Mouse (Mus musculus) kidney, postnatal 0 days (tissue): Measurements from ENCODE around the gene Lamp1. TPM values are rescaled to one million over a fixed set of nuclear protein-coding genes. Genes with fewer than 3 reads are reported as not detected.
A peak's percentile ranks its signal among the peaks of the same experiment; 100 is the strongest.

ENCODE experiments used
- ATAC-seq: fragments of 200-750 bp; cut with Nextera tagmentation; replicated peaks from 2 replicates; pipeline ENCODE4 v1.8.0; 2017; ENCODE audit warnings: low read depth, moderate number of reproducible peaks, moderate TSS enrichment, moderate library complexity; ENCODE audit not compliant: low FRiP score
- DNase-seq: peaks from one replicate; pipeline ENCODE4 v3.0.0-alpha.2; 2016; ENCODE audit warnings: low spot score
- H3K27ac ChIP-seq: fragments of 300-500 bp; sonication (generic); 2 replicates; pipeline ENCODE4 v1.5.1; 2014; ENCODE audit warnings: mild to moderate bottlenecking
- H3K27me3 ChIP-seq: fragments of 300-500 bp; sonication (generic); 2 replicates; pipeline ENCODE4 v1.6.1; 2014; ENCODE audit warnings: low read length, mixed read lengths; ENCODE audit not compliant: insufficient read depth
- H3K36me3 ChIP-seq: fragments of 300-500 bp; sonication (generic); 2 replicates; pipeline ENCODE4 v1.6.1; 2014; ENCODE audit warnings: low read length, mixed read lengths; ENCODE audit not compliant: insufficient read depth
- H3K4me1 ChIP-seq: fragments of 300-500 bp; sonication (generic); replicated peaks from 2 replicates; pipeline ENCODE4 v1.6.1; 2014; ENCODE audit warnings: antibody characterized with exemption, low read length, mixed read lengths; ENCODE audit not compliant: insufficient read depth
- H3K4me2 ChIP-seq: fragments of 300-500 bp; sonication (generic); 2 replicates; pipeline ENCODE4 v1.6.1; 2014; ENCODE audit warnings: mild to moderate bottlenecking, low read length, moderate library complexity, mixed read lengths
- H3K4me3 ChIP-seq: fragments of 300-500 bp; sonication (generic); replicated peaks from 2 replicates; pipeline ENCODE4 v1.5.1; 2014; ENCODE audit warnings: low read depth, low read length
- H3K9ac ChIP-seq: fragments of 300-500 bp; sonication (generic); 2 replicates; pipeline ENCODE4 v1.6.1; 2014; ENCODE audit warnings: low read depth, low read length
- H3K9me3 ChIP-seq: fragments of 300-500 bp; sonication (generic); replicated peaks from 2 replicates; pipeline ENCODE4 v1.6.1; 2016; ENCODE audit warnings: low read length, inconsistent platforms, mixed read lengths
- CTCF ChIP-seq: IDR thresholded peaks from 2 replicates; pipeline ENCODE4 v1.5.1; 2016; ENCODE audit warnings: antibody characterized with exemption, low read depth, mild to moderate bottlenecking, moderate library complexity
- WGBS: fragments of 180-500 bp; shearing (Covaris S2); extraction: QIAGEN DNeasy Blood & Tissue Kit; methylation state at CpG from one replicate; pipeline ENCODE4 v1.1.7; 2014; 5-methylcytosine and 5-hydroxymethylcytosine counted together
- polyA plus RNA-seq: library from polyadenylated mRNA; unstranded; fragments of >200 nt; fragmentation: Nextera tagmentation; extraction: Ambion mirVana; gene quantifications from 2 replicates; pipeline ENCODE4 v1.2.1, GENCODE M21; 2015

Gene Lamp1
- polyA plus RNA-seq, 1 experiment from 2014 or later, result 447 TPM

GRCm38 (mm10) chr8:13190235-13190634 lies 31.3 kb downstream of the Lamp1 start:
- 85% methylated on average over 8 of the region's 8 CpGs for WGBS

GRCm38 (mm10) chr8:13194818-13195217 lies 35.9 kb downstream of the Lamp1 start:
- TF ChIP-seq CTCF, result no peak
- 60% methylated on average over 10 of the region's 10 CpGs for WGBS
- Histone ChIP-seq H3K27me3 (no peaks in the 10 kb centered on the region), H3K9me3 (no peaks in the 10 kb centered on the region), H3K4me2 (no peak overlapping the region), H3K27ac (no peak overlapping the region), H3K4me1 (no peaks in the 10 kb centered on the region), H3K9ac (no peak overlapping the region), H3K36me3 (no peaks in the 10 kb centered on the region), H3K4me3 (no peak overlapping the region)
- DNase-seq, result no peak
- no peak for ATAC-seq

More at GRCm38 (mm10) chr8:13190235-13190634, 31.3 kb downstream of the Lamp1 start:
- no peak overlapping the region for H3K9ac ChIP-seq
- no peak overlapping the region for H3K4me3 ChIP-seq
- no peaks in the 10 kb centered on the region for H3K36me3 ChIP-seq
- DNase-seq (no peak), ATAC-seq (no peak)
- no peak overlapping the region for H3K27ac ChIP-seq
- H3K9me3 ChIP-seq, result no peaks in the 10 kb centered on the region
- no peaks in the 10 kb centered on the region for H3K4me1 ChIP-seq
- no peak overlapping the region for H3K4me2 ChIP-seq
- H3K27me3 ChIP-seq, result no peaks in the 10 kb centered on the region
- TF ChIP-seq CTCF, result no peak

- ATAC-seq, result no peak
- H3K4me2 ChIP-seq, result no peak overlapping the region
- 70% methylated on average over 5 of the region's 5 CpGs for WGBS
These were observed 38.5 kb downstream of the Lamp1 start for GRCm38 (mm10) chr8:13197493-13197892.

GRCm38 (mm10) chr8:13199385-13200061 lies 40.6 kb downstream of the Lamp1 start:
- no peak; the same call in 1 of the 2 replicates for ATAC-seq
- Histone ChIP-seq H3K9me3 (no peaks in the 10 kb centered on the region), H3K4me3 (peak overlapping the region; percentile 73), H3K4me2 (peak overlapping the region; percentile 92), H3K27me3 (no peaks in the 10 kb centered on the region), H3K4me1 (peaks cover 6% of the 10 kb centered on the region; the same call in 1 of the 2 replicates), H3K27ac (no peak overlapping the region), H3K36me3 (no peaks in the 10 kb centered on the region), H3K9ac (peak overlapping the region; percentile 66; the same call in 1 of the 2 replicates)
- DNase-seq, result no peak
- no peak for TF ChIP-seq CTCF
- WGBS, result 32% methylated on average over 14 of the region's 14 CpGs

More at GRCm38 (mm10) chr8:13197493-13197892, 38.5 kb downstream of the Lamp1 start:
- Histone ChIP-seq H3K36me3 (no peaks in the 10 kb centered on the region), H3K4me1 (peaks cover 6% of the 10 kb centered on the region; the same call in 1 of the 2 replicates), H3K9me3 (no peaks in the 10 kb centered on the region), H3K9ac (no peak overlapping the region), H3K27me3 (no peaks in the 10 kb centered on the region), H3K4me3 (no peak overlapping the region), H3K27ac (no peak overlapping the region)
- no peak for DNase-seq
- TF ChIP-seq CTCF, result no peak

- ATAC-seq (peak; percentile 81), DNase-seq (peak; percentile 24)
- WGBS, result under 1% methylated on average over 58 of the region's 58 CpGs
- Histone ChIP-seq H3K4me3 (peak within 1 kb of the TSS; percentile 73), H3K27me3 (no peaks in the 10 kb centered on the region), H3K4me2 (peak within 1 kb of the TSS; percentile 92), H3K36me3 (no peaks in the 10 kb centered on the region), H3K9me3 (no peaks in the 10 kb centered on the region), H3K9ac (peak within 1 kb of the TSS; percentile 66), H3K27ac (peak within 1 kb of the TSS; percentile 47), H3K4me1 (peaks cover 6% of the 10 kb centered on the region; the same call in 1 of the 2 replicates)
- no peak for TF ChIP-seq CTCF
These were observed 41.5 kb downstream of the Lamp1 start, which contains the start of gene Grtp1 for GRCm38 (mm10) chr8:13200301-13201012. Grtp1 (minus strand) TSS chr8:13200620.

GRCm38 (mm10) chr8:13201013-13201334 lies 42.0 kb downstream of the Lamp1 start:
- Histone ChIP-seq H3K4me3 (peak overlapping the region; percentile 73), H3K9me3 (no peaks in the 10 kb centered on the region), H3K27ac (peak overlapping the region; percentile 47; the same call in 1 of the 2 replicates), H3K4me2 (peak overlapping the region; percentile 92), H3K36me3 (no peaks in the 10 kb centered on the region), H3K9ac (peak overlapping the region; percentile 66; the same call in 1 of the 2 replicates), H3K27me3 (no peaks in the 10 kb centered on the region), H3K4me1 (peaks cover 6% of the 10 kb centered on the region; the same call in 1 of the 2 replicates)
- WGBS, result 1% methylated on average over 18 of the region's 18 CpGs
- no peak for TF ChIP-seq CTCF
- no peak for ATAC-seq
- DNase-seq, result no peak
